Mouse (Mus musculus): ENCODE measurements around the gene Plekha7.

GRCm38 (mm10) chr7:116200544-116200943 lies 107.6 kb downstream of the Plekha7 start:
- no peak for TF ChIP-seq POLR2A (IDR thresholded peaks at IDR 0.05; ENCODE audit: low read depth, low read length)
- no peak for TF ChIP-seq CTCF (IDR thresholded peaks at IDR 0.05; ENCODE audit: extremely low read depth, insufficient read length, insufficient replicate concordance, low read depth, low read length)

All from small intestine, adult 2 months (tissue).